Mouse (Mus musculus): Measurements from ENCODE around the gene Aqp2.
A peak's percentile ranks its signal among the peaks of the same experiment; 100 is the strongest.

Aqp2 gene

GRCm38 (mm10) chr15:99590429-99591084, 11.7 kb downstream of the Aqp2 start, which contains the start of gene Aqp5:
Gene Aqp5, plus strand, starts transcription at chr15:99590782.
- DNase-seq (ENCODE audit: low spot score in 2 of 2): no peak

- peak; percentile 30 to 31 for DNase-seq (ENCODE audit: low spot score in 2 of 2)
These were observed 13.3 kb downstream of the Aqp2 start for GRCm38 (mm10) chr15:99592177-99592576.

GRCm38 (mm10) chr15:99592877-99593276, 14.0 kb downstream of the Aqp2 start:
- DNase-seq (ENCODE audit: low spot score in 2 of 2): no peak

DNA sequence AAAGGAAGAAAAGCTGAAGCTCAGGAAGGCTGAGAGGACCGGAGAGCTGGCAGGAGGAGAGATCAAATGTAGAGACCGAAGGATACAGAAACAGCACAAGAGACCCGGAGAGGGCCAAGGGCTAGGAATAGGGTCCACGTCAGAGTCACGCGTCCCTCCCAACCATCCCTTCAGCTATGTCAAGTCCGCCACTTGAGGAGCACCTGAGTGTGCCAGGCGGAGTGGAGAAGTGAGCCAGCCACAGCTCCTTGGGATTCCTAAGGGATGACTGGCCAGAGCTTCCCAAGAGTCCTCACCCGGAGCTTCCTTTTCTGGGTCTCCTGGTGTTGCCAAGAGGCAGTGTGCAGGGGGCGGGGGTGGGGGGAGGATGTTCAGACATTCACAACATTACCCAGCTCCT, 16.1 kb downstream of the Aqp2 start:
- DNase-seq (ENCODE audit: low spot score in 2 of 2): no peak

DNA sequence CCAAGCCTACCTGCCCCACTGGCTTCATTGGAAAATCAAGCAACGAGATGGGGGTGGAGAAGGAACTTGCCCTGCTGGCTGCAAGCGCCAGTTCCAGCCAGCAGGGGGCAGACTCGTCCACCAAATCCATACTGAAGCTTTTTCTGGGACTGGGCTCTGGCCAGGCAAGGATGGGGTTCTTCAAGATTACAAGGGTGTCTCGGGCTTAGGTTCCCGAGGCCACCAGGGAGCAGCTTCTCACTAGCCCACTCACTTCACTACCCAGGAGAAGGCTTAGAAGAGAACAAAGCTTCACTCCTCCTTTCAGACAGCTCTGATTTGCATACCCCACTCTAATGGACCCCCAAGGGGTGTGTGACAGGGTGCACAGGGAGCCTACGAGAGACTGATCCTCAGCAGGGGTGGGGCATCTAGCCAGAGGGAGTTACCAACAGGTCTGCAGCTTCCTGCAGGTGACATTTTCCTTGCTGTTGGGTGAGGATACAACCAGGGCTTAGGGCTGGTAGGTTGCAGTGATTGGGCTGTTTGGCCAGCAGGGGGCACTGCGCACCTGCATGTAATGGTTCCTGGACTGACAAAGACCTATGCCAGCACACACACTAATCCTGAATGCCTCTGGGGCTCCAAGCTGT, 17.3 kb downstream of the Aqp2 start:
- DNase-seq (ENCODE audit: low spot score in 2 of 2): peak; percentile 62 to 64

GRCm38 (mm10) chr15:99596841-99597240, 18.0 kb downstream of the Aqp2 start:
- no peak for DNase-seq (ENCODE audit: low spot score in 2 of 2)

DNA sequence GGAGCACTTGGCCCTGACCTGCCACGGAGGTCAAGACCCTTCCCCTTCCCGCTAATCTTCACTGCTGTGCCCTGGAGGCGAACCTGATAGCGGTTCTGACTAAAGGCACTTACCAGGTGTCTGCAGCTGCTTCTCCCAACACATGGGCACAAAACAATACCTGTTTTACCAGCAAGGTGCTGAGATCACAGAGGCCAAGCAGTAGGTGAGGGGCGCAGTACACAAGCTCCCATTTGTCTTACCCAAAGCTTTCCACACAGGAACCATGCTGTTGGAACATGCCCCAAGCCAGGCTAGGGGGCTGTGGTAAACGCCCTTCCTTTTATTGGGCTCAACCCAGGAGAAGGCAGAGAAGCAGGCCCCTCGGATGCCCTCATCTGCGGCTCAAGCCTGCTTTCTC, 18.7 kb downstream of the Aqp2 start:
- no peak for DNase-seq (ENCODE audit: low spot score in 2 of 2)

DNA sequence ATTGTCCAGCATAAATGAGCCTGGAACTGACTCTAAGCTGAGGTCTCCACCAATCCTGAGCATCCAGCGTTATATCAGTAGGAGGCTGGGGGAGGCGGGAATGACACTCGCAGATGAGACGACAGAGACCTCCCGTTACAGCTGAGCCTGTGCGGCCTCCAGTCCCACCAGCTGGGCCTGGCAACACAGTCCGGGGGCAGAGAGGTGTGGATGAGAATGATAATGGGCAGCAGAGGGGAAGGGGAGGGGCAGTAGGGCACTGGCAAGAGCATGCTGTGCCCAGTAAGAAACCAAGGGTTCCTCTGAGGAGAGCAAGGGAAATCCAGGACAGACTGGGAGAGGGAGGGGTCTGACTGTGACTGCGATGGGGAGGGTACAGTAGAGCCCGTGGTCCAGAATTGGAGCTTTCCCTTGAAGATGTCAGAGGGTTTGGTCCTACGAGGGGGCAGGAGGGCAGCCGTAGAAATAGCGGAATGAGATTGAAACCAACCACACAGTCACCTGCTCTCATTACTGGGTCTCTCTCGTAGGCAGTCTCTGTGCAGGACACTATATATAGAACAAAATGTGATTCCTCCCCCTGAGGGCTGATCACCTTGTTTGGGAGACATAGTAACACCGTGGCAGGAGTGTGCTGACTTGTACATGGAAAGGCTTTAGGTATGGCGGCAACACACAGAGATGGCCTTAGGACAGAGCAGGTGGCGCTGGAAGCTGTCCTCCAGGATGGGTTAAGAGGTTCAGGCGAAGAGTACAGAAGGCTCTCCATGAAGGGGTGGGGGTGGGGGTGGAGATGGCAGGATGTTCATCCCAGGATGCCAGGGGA, 20.6 kb downstream of the Aqp2 start:
- DNase-seq (ENCODE audit: low spot score in 2 of 2): no peak

- DNase-seq (ENCODE audit: low spot score in 2 of 2): no peak
These were observed 22.3 kb downstream of the Aqp2 start, which contains the start of gene Aqp6 for GRCm38 (mm10) chr15:99600986-99601822. Gene Aqp6, plus strand, starts transcription at chr15:99601400.

DNA sequence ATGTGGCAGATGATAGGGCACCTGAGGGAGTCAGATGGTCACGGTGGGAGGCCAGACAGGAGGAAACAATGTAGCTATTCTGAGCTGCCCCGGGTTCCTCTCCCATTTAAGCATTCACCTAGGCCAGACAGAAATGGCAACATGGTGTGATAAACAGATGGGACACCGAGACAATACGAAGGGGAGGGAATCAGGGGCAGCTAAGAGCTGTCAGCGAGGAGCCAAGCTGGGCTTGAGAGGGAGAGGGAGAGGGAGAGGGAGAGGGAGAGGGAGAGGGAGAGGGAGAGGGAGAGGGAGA, 22.9 kb downstream of the Aqp2 start:
- DNase-seq (ENCODE audit: low spot score in 2 of 2): no peak

DNA sequence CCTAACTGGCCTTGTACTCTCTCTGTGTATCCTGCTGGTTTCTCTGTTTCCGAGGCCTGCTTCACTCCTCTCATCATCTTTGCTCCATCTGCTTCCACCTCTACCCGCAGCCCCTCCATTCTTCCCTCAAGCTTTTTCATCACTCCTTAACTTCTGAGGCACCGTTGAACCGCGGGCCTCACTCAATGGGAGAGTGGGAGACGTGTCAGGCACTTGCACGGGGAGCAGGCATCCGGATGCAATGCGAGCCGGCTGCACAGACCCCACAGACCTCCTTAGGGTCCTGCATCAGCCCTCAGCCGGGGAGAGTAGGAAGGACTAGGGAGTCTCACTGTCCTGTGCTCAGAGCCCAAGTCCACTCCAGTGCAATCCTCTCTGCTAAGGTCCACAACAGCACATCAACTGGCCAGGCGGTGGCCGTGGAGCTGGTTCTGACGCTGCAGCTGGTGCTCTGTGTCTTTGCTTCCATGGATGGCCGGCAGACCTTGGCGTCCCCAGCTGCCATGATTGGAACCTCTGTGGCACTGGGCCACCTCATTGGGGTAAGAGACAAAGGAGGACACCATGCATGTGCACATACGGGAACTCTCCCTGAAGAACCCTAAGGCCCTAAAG, 23.5 kb downstream of the Aqp2 start:
- no peak for DNase-seq (ENCODE audit: low spot score in 2 of 2)

DNA sequence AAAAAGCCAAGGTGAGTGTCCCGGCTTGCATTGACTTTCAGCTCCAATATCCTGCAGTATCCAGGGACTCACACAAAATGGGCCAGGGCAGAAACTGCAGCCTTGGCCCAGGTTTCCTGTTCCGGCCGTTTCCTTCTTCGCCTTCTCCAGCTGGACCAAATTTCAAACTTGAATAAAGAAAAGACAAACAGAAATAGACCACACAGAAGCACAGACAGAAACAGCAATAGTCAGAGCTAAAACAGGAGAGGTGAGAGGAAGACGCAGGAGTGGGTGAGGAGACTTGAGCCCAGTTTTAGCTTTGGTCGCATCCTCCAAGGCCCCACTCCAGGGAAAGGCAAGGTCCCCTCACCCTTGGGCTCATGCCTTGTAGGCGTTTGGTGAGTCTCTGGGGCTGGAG, 24.4 kb downstream of the Aqp2 start:
- DNase-seq (ENCODE audit: low spot score in 2 of 2): no peak

GRCm38 (mm10) chr15:99605595-99605994, 26.7 kb downstream of the Aqp2 start:
- DNase-seq (ENCODE audit: low spot score in 2 of 2): no peak

- DNase-seq (ENCODE audit: low spot score in 2 of 2): no peak
These were observed 27.7 kb downstream of the Aqp2 start for GRCm38 (mm10) chr15:99606515-99606914.

GRCm38 (mm10) chr15:99607388-99608113, 28.7 kb downstream of the Aqp2 start:
- no peak for DNase-seq (ENCODE audit: low spot score in 2 of 2)

DNA sequence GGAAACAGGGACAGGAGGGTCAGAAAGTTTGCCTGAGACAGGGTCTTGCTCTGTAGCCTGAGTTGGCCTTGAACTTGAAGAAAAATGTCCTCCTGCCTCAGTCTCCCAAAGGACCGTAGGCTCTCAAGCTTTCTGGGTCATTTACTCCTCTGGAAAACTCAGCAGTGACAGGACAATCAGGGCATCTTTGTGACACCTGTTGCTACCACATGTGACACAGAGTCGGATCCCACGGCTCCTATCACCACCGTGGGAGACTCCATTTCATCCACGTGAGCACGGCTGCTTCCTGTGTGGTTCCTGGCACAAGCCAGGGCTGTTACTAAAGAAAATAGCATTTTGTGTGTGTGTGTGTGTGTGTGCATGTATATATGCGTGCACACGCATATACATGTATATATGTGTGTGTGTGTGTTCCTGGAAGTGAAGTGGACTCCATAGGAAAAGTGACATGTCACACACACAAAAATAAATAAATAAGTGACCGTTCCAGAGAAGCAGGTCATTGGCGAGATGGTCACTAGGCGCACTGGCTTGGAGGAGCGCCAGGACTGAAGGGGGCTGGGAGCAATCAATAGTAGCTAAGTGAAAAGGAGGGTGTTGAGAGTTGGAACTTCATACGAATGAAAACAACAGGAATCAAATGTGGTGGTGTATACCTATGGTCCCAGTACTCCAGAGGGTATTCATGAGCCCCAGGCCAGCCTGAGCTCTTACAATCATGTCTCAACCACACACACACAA, 29.7 kb downstream of the Aqp2 start:
- no peak for DNase-seq (ENCODE audit: low spot score in 2 of 2)

GRCm38 (mm10) chr15:99611563-99611962, 32.7 kb downstream of the Aqp2 start:
- no peak for DNase-seq (ENCODE audit: low spot score in 2 of 2)

- no peak for DNase-seq (ENCODE audit: low spot score in 2 of 2)
These were observed 35.4 kb downstream of the Aqp2 start for GRCm38 (mm10) chr15:99614273-99614672.

GRCm38 (mm10) chr15:99614753-99615152, 35.9 kb downstream of the Aqp2 start:
- DNase-seq (ENCODE audit: low spot score in 2 of 2): peak in 1 of 2 experiments; percentile 62

- no peak for DNase-seq (ENCODE audit: low spot score in 2 of 2)
These were observed 36.4 kb downstream of the Aqp2 start for GRCm38 (mm10) chr15:99615246-99615645.
